Mouse (Mus musculus): ENCODE measurements around the gene Ccdc185. TPM values are rescaled to one million over a fixed set of nuclear protein-coding genes. Genes with fewer than 3 reads are reported as not detected.
A peak's percentile ranks its signal among the peaks of the same experiment; 100 is the strongest.

Ccdc185 gene
- polyA plus RNA-seq, 1 experiment from 2014 or later = not detected

- H3K27ac ChIP-seq (ENCODE audit: low read depth, low read length) = no peak overlapping the region
- no peak overlapping the region for H3K4me3 ChIP-seq (ENCODE audit: low read depth, low read length)
- H3K36me3 ChIP-seq (ENCODE audit: control insufficient read depth, insufficient read depth, low read length) = no peaks in the 10 kb centered on the region
- WGBS = 57% methylated on average over 12 of the region's 12 CpGs
- ATAC-seq = peak; percentile 37; the same call in 1 of the 2 replicates
- no peaks in the 10 kb centered on the region for H3K4me1 ChIP-seq (ENCODE audit: control insufficient read depth, insufficient read depth, low read length)
- H3K4me2 ChIP-seq (ENCODE audit: low read length) = no peak overlapping the region
- no peaks in the 10 kb centered on the region for H3K9me3 ChIP-seq (replicated peaks; ENCODE audit: control insufficient read depth, low read length)
- H3K9ac ChIP-seq (ENCODE audit: low read length) = no peak overlapping the region
- no peaks in the 10 kb centered on the region for H3K27me3 ChIP-seq (replicated peaks; ENCODE audit: control insufficient read depth, insufficient read depth, low read length)
- peak; percentile 24 for DNase-seq (ENCODE audit: low spot score)
Observed at GRCm38 (mm10) chr1:182727541-182727940, 21.4 kb downstream of the Ccdc185 start.

GRCm38 (mm10) chr1:182714236-182714935 is 34.6 kb downstream of the Ccdc185 start:
- no peak overlapping the region for H3K9ac ChIP-seq (ENCODE audit: low read length)
- H3K36me3 ChIP-seq (ENCODE audit: control insufficient read depth, insufficient read depth, low read length) = no peaks in the 10 kb centered on the region
- WGBS = 66% methylated on average over 6 of the region's 6 CpGs
- H3K4me2 ChIP-seq (ENCODE audit: low read length) = no peak overlapping the region
- H3K27ac ChIP-seq (ENCODE audit: low read depth, low read length) = no peak overlapping the region
- ATAC-seq (no peak), DNase-seq (ENCODE audit: low spot score) (no peak)
- H3K27me3 ChIP-seq (replicated peaks; ENCODE audit: control insufficient read depth, insufficient read depth, low read length) = no peaks in the 10 kb centered on the region
- no peaks in the 10 kb centered on the region for H3K4me1 ChIP-seq (ENCODE audit: control insufficient read depth, insufficient read depth, low read length)
- no peaks in the 10 kb centered on the region for H3K9me3 ChIP-seq (replicated peaks; ENCODE audit: control insufficient read depth, low read length)
- no peak overlapping the region for H3K4me3 ChIP-seq (ENCODE audit: low read depth, low read length)

- WGBS = 46% methylated on average over 7 of the region's 7 CpGs
- no peak for DNase-seq (ENCODE audit: low spot score)
- Histone ChIP-seq H3K9me3 (replicated peaks; ENCODE audit: control insufficient read depth, low read length) (no peaks in the 10 kb centered on the region), H3K4me2 (ENCODE audit: low read length) (no peak overlapping the region), H3K36me3 (ENCODE audit: control insufficient read depth, insufficient read depth, low read length) (no peaks in the 10 kb centered on the region), H3K27ac (ENCODE audit: low read depth, low read length) (no peak overlapping the region), H3K9ac (ENCODE audit: low read length) (no peak overlapping the region), H3K4me3 (ENCODE audit: low read depth, low read length) (no peak overlapping the region), H3K27me3 (replicated peaks; ENCODE audit: control insufficient read depth, insufficient read depth, low read length) (no peaks in the 10 kb centered on the region), H3K4me1 (ENCODE audit: control insufficient read depth, insufficient read depth, low read length) (no peaks in the 10 kb centered on the region)
- 0 out of 2 replicates have a peak, but pooled peaks have one; percentile 18 for ATAC-seq
Observed at GRCm38 (mm10) chr1:182711360-182711933, 37.5 kb downstream of the Ccdc185 start.

- DNase-seq (ENCODE audit: low spot score) (no peak), ATAC-seq (no peak)
- H3K4me3 ChIP-seq (ENCODE audit: low read depth, low read length) = no peak overlapping the region
- H3K27ac ChIP-seq (ENCODE audit: low read depth, low read length) = no peak overlapping the region
- no peaks in the 10 kb centered on the region for H3K9me3 ChIP-seq (replicated peaks; ENCODE audit: control insufficient read depth, low read length)
- no peaks in the 10 kb centered on the region for H3K27me3 ChIP-seq (replicated peaks; ENCODE audit: control insufficient read depth, insufficient read depth, low read length)
- H3K9ac ChIP-seq (ENCODE audit: low read length) = no peak overlapping the region
- over 99% methylated on average over 4 of the region's 4 CpGs for WGBS
- no peaks in the 10 kb centered on the region for H3K36me3 ChIP-seq (ENCODE audit: control insufficient read depth, insufficient read depth, low read length)
- no peak overlapping the region for H3K4me2 ChIP-seq (ENCODE audit: low read length)
- no peaks in the 10 kb centered on the region for H3K4me1 ChIP-seq (ENCODE audit: control insufficient read depth, insufficient read depth, low read length)
Observed at GRCm38 (mm10) chr1:182707459-182707858, 41.5 kb downstream of the Ccdc185 start.

GRCm38 (mm10) chr1:182704882-182705281 is 44.1 kb downstream of the Ccdc185 start:
- Histone ChIP-seq H3K9ac (ENCODE audit: low read length) (no peak overlapping the region), H3K27ac (ENCODE audit: low read depth, low read length) (no peak overlapping the region), H3K27me3 (replicated peaks; ENCODE audit: control insufficient read depth, insufficient read depth, low read length) (no peaks in the 10 kb centered on the region), H3K4me2 (ENCODE audit: low read length) (no peak overlapping the region), H3K4me3 (ENCODE audit: low read depth, low read length) (no peak overlapping the region), H3K9me3 (replicated peaks; ENCODE audit: control insufficient read depth, low read length) (no peaks in the 10 kb centered on the region), H3K36me3 (ENCODE audit: control insufficient read depth, insufficient read depth, low read length) (no peaks in the 10 kb centered on the region), H3K4me1 (ENCODE audit: control insufficient read depth, insufficient read depth, low read length) (peaks cover under 1% of the 10 kb centered on the region; the same call in 1 of the 2 replicates)
- no peak for DNase-seq (ENCODE audit: low spot score)
- no peak for ATAC-seq
- 38% methylated on average over 2 of the region's 2 CpGs for WGBS

- Histone ChIP-seq H3K4me3 (ENCODE audit: low read depth, low read length) (no peak overlapping the region), H3K9me3 (replicated peaks; ENCODE audit: control insufficient read depth, low read length) (no peaks in the 10 kb centered on the region), H3K9ac (ENCODE audit: low read length) (no peak overlapping the region), H3K27me3 (replicated peaks; ENCODE audit: control insufficient read depth, insufficient read depth, low read length) (no peaks in the 10 kb centered on the region), H3K36me3 (ENCODE audit: control insufficient read depth, insufficient read depth, low read length) (no peaks in the 10 kb centered on the region), H3K4me2 (ENCODE audit: low read length) (no peak overlapping the region), H3K4me1 (ENCODE audit: control insufficient read depth, insufficient read depth, low read length) (peaks cover 4% of the 10 kb centered on the region; the same call in 1 of the 2 replicates), H3K27ac (ENCODE audit: low read depth, low read length) (no peak overlapping the region; the same call in 1 of the 2 replicates)
- peak; percentile 22 for DNase-seq (ENCODE audit: low spot score)
- no peak for ATAC-seq
- WGBS = 27% methylated on average over 9 of the region's 9 CpGs
Observed at GRCm38 (mm10) chr1:182699392-182700347, 49.3 kb downstream of the Ccdc185 start.

Other genes starting within 250 kb of the Ccdc185 start
- gene Capn2, start 231.6 kb downstream of the Ccdc185 start, polyA plus RNA-seq (2014; fragmentation: Nextera tagmentation; extraction: Ambion mirVana) = 39.6 and 53.5 TPM in 2 replicates
- gene Capn8, start 184.2 kb downstream of the Ccdc185 start, polyA plus RNA-seq (2014; fragmentation: Nextera tagmentation; extraction: Ambion mirVana) = 0.06 TPM in 1 of 2 replicates, not detected in the other
- 37.4 and 42.9 TPM in 2 replicates for gene Susd4, start 14.7 kb upstream of the Ccdc185 start, polyA plus RNA-seq (2014; fragmentation: Nextera tagmentation; extraction: Ambion mirVana)
- gene Tlr5, start 205.6 kb upstream of the Ccdc185 start, polyA plus RNA-seq (2014; fragmentation: Nextera tagmentation; extraction: Ambion mirVana) = 0.11 and 0.26 TPM in 2 replicates